In the genomic region with DNA sequence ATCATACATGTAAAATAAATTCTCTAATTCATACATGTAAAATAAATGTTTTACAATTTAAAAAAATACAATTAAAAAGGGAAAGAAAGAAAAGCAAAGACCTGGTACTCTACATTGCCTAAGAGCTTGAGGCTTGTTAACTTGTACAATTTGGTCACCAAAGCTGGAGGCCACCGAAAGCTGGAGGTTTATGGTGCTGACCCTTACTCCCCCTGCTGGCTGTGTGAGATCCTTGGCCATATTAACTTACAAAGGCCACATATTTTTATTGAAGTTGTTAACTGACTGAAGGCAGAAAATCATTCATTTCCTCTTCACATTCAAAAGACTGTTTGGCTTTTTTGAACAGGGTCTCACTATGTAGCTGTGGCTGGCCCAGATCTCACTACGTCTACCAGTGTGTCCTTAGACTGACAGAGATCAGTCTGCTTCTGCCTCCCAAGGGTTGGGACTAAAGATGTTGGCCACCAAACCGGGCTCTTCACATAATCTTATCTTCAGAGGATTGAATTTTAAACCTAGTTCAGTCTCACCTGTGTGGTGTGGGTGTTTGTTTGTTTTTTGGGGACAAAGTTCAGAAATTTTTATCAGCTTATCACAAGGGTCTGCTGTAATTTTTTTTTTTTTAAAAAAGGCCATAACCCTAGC, we compare ENCODE assay signal across 9 mouse cellular contexts. TPM values are rescaled to one million over a fixed set of nuclear protein-coding genes. Genes with fewer than 3 reads are reported as not detected.
DNase-seq lines count a peak whose midpoint lies in the region; ATAC-seq and TF ChIP-seq lines count a peak whose summit lies in the region.
"Had no signal": no experiment of that assay in that cellular context is flagged by ENCODE, and none has a peak within 500 bp of the region (broad histone marks: within the 10 kb centered on the region; RNA-seq: fewer than 3 reads in every experiment).

No protein-coding gene starts in this region.

- H3K9ac ChIP-seq in ES-Bruce4 (ENCODE audit: low read depth, poor library complexity, severe bottlenecking) = no peak overlapping the region
- H3K9ac ChIP-seq in liver, embryonic 14.5 days (replicated peaks) = peak overlapping the region; percentile 20

- peak; percentile 52 for DNase-seq in heart, postnatal 4 days
- no peak for DNase-seq in heart, postnatal 36 days
- peak; percentile 36 for DNase-seq in embryo, embryonic 9.5 days (ENCODE audit: extremely low spot score)
- peak; percentile 61 to 62 (median 62) for DNase-seq in liver, embryonic 14.5 days (ENCODE audit: low read depth in 3 of 3, low spot score in 3 of 3)
- DNase-seq in yolk sac, embryonic 10.5 days (ENCODE audit: low spot score) = peak; percentile 66
- no peak for DNase-seq in frontal cortex, postnatal 10 days (ENCODE audit: low spot score in 2 of 2)

- 27% methylated on average over 3 of the region's 3 CpGs for WGBS in liver, embryonic 14.5 days (ENCODE audit: insufficient replicate concordance)

- H3K27me3 ChIP-seq in ES-Bruce4 (ENCODE audit: control insufficient read depth, insufficient read depth, low read length, poor library complexity, severe bottlenecking) = no peaks in the 10 kb centered on the region
- H3K27me3 ChIP-seq in liver, embryonic 14.5 days (ENCODE audit: control insufficient read depth, insufficient read depth, low read length) = no peaks in the 10 kb centered on the region

- H3K27ac ChIP-seq in ES-Bruce4 (ENCODE audit: insufficient read depth, low read length) = no peak overlapping the region
- peak overlapping the region; percentile 62 for H3K27ac ChIP-seq in liver, embryonic 14.5 days
- H3K27ac ChIP-seq: macrophage had no signal

- intact Hi-C loops in heart, postnatal 36 days (cut with DNase I) = loop anchor here (5.0 kb wide), 2 partner anchors 34 to 99 kb away; no protein-coding TSS in a partner anchor

- no peaks in the 10 kb centered on the region for H3K36me3 ChIP-seq in ES-Bruce4 (ENCODE audit: control insufficient read depth, insufficient read depth, low read length, poor library complexity, severe bottlenecking)
- H3K36me3 ChIP-seq in liver, embryonic 14.5 days (replicated peaks; ENCODE audit: control insufficient read depth, insufficient read depth, low read depth) = peaks cover 5% of the 10 kb centered on the region; the same call in 1 of the 2 replicates

- no peak overlapping the region for H3K4me3 ChIP-seq in ES-Bruce4 (ENCODE audit: low read depth, low read length)
- H3K4me3 ChIP-seq in liver, embryonic 14.5 days (ENCODE audit: insufficient read depth in 1 of 2, low read depth in 2 of 2, low read length in 2 of 2) = no peak overlapping the region

- H3K4me1 ChIP-seq in ES-Bruce4 (ENCODE audit: control insufficient read depth, insufficient read depth, low read length) = no peaks in the 10 kb centered on the region
- peaks cover 14 to 40% of the 10 kb centered on the region in 2 experiments for H3K4me1 ChIP-seq in liver, embryonic 14.5 days (replicated peaks; ENCODE audit: control insufficient read depth in 2 of 2, insufficient read depth in 2 of 2, low read length in 1 of 2)

- TF ChIP-seq CTCF in ES-Bruce4 (IDR thresholded peaks at IDR 0.05; ENCODE audit: low read depth, low read length) = peak; percentile 61
- TF ChIP-seq CTCF in liver, embryonic 14.5 days (IDR thresholded peaks at IDR 0.05; ENCODE audit: low read depth) = peak; percentile 83

- peak; percentile 61; the same call in 1 of the 2 replicates for ATAC-seq in liver, embryonic 14.5 days (ENCODE audit: insufficient read depth)
- ATAC-seq in activated CD4-positive, CD25-positive, alpha-beta regulatory T cell, adult 4 months = no peak

- TF ChIP-seq POLR2A in ES-Bruce4 (IDR thresholded peaks at IDR 0.05; ENCODE audit: insufficient read depth, low read length) = no peak

- no peaks in the 10 kb centered on the region for H3K9me3 ChIP-seq in ES-Bruce4 (replicated peaks; ENCODE audit: control insufficient read depth, insufficient read depth, low read length, poor library complexity, severe bottlenecking)
- H3K9me3 ChIP-seq in liver, embryonic 14.5 days (ENCODE audit: control insufficient read depth, low read length) = no peaks in the 10 kb centered on the region

- H3K4me2 ChIP-seq in liver, embryonic 14.5 days (ENCODE audit: low read depth) = peak overlapping the region; percentile 41

- no peak for TF ChIP-seq EP300 in ES-Bruce4 (IDR thresholded peaks at IDR 0.05; ENCODE audit: insufficient read depth, low read depth, low read length)
- no peak for TF ChIP-seq EP300 in liver, embryonic 14.5 days (IDR thresholded peaks at IDR 0.05; ENCODE audit: low read depth)

RNA-seq across cellular contexts. Expression of gene Copz1, which starts 8.4 kb away (rescaled TPM):
- 10 to 100 TPM; 88.7 to 91.2 TPM for total RNA-seq in heart, postnatal 4 days (2021)
- 10 to 100 TPM; 56.6 to 56.9 TPM for total RNA-seq in heart, postnatal 36 days (2021)
- polyA plus RNA-seq in ES-Bruce4 (2011; ENCODE audit: insufficient read depth, insufficient read length, low read depth, missing spikeins) = 140 and 145 TPM in 2 replicates
- 118 and 133 TPM in 2 replicates for polyA plus RNA-seq in liver, embryonic 14.5 days (2012; rRNA removed)
- 205 and 219 TPM in 2 replicates for polyA plus RNA-seq in liver, embryonic 14.5 days (2014; fragmentation: Nextera tagmentation; extraction: Ambion mirVana)
- 100 to 1,000 TPM; 231 to 266 TPM for polyA plus RNA-seq in activated CD4-positive, CD25-positive, alpha-beta regulatory T cell, adult 4 months (2017; shearing (Covaris generic))

RNA-seq across cellular contexts. Expression of gene Nfe2, which starts 22.7 kb away (rescaled TPM):
- total RNA-seq in heart, postnatal 4 days (2021) = 1 to 10 TPM; 1.0 to 1.1 TPM
- under 1 TPM; 0.67 to 0.73 TPM for total RNA-seq in heart, postnatal 36 days (2021)
- polyA plus RNA-seq in ES-Bruce4 (2011; ENCODE audit: insufficient read depth, insufficient read length, low read depth, missing spikeins) = not detected in 2 replicates
- 178 and 222 TPM in 2 replicates for polyA plus RNA-seq in liver, embryonic 14.5 days (2012; rRNA removed)
- 175 and 184 TPM in 2 replicates for polyA plus RNA-seq in liver, embryonic 14.5 days (2014; fragmentation: Nextera tagmentation; extraction: Ambion mirVana)
- polyA plus RNA-seq in activated CD4-positive, CD25-positive, alpha-beta regulatory T cell, adult 4 months (2017; shearing (Covaris generic)) = 1 to 10 TPM; 1.2 TPM

RNA-seq across cellular contexts. Expression of gene Gpr84, which starts 29.5 kb away (rescaled TPM):
- not detected for total RNA-seq in heart, postnatal 4 days (2021)
- total RNA-seq in heart, postnatal 36 days (2021) = not detected
- polyA plus RNA-seq in ES-Bruce4 (2011; ENCODE audit: insufficient read depth, insufficient read length, low read depth, missing spikeins) = not detected in 2 replicates
- polyA plus RNA-seq in liver, embryonic 14.5 days (2012; rRNA removed) = 0.17 and 0.20 TPM in 2 replicates
- 0.18 and 0.32 TPM in 2 replicates for polyA plus RNA-seq in liver, embryonic 14.5 days (2014; fragmentation: Nextera tagmentation; extraction: Ambion mirVana)
- polyA plus RNA-seq in activated CD4-positive, CD25-positive, alpha-beta regulatory T cell, adult 4 months (2017; shearing (Covaris generic)) = not detected

RNA-seq across cellular contexts. Expression of gene Hnrnpa1, which starts 40.7 kb away (rescaled TPM):
- total RNA-seq in heart, postnatal 4 days (2021) = 100 to 1,000 TPM; 408 to 415 TPM
- 100 to 1,000 TPM; 140 to 154 TPM for total RNA-seq in heart, postnatal 36 days (2021)
- 1,629 and 1,787 TPM in 2 replicates for polyA plus RNA-seq in ES-Bruce4 (2011; ENCODE audit: insufficient read depth, insufficient read length, low read depth, missing spikeins)
- polyA plus RNA-seq in liver, embryonic 14.5 days (2012; rRNA removed) = 329 and 510 TPM in 2 replicates
- 240 and 270 TPM in 2 replicates for polyA plus RNA-seq in liver, embryonic 14.5 days (2014; fragmentation: Nextera tagmentation; extraction: Ambion mirVana)
- 100 to 1,000 TPM; 335 to 345 TPM for polyA plus RNA-seq in activated CD4-positive, CD25-positive, alpha-beta regulatory T cell, adult 4 months (2017; shearing (Covaris generic))

RNA-seq across cellular contexts. Expression of gene Cbx5, which starts 41.3 kb away (rescaled TPM):
- total RNA-seq in heart, postnatal 4 days (2021) = 100 to 1,000 TPM; 146 TPM
- 10 to 100 TPM; 54.2 to 58.7 TPM for total RNA-seq in heart, postnatal 36 days (2021)
- polyA plus RNA-seq in ES-Bruce4 (2011; ENCODE audit: insufficient read depth, insufficient read length, low read depth, missing spikeins) = 317 and 328 TPM in 2 replicates
- polyA plus RNA-seq in liver, embryonic 14.5 days (2012; rRNA removed) = 27.8 and 32.4 TPM in 2 replicates
- polyA plus RNA-seq in liver, embryonic 14.5 days (2014; fragmentation: Nextera tagmentation; extraction: Ambion mirVana) = 54.4 and 57.1 TPM in 2 replicates
- 10 to 100 TPM; 30.9 to 34.2 TPM for polyA plus RNA-seq in activated CD4-positive, CD25-positive, alpha-beta regulatory T cell, adult 4 months (2017; shearing (Covaris generic))

Comparison
In these comparisons a context has a peak if more than half of its experiments do, and no peak if none do; other contexts are left out.
1. DNase-seq: peak in heart, postnatal 4 days (single experiment), embryo, embryonic 9.5 days (single experiment), liver, embryonic 14.5 days (3 of 3) and yolk sac, embryonic 10.5 days (single experiment); none in heart, postnatal 36 days (0 of 2) and frontal cortex, postnatal 10 days (0 of 2).
2. RNA of gene Nfe2, which starts 22.7 kb away (polyA plus RNA-seq): 175 to 222 TPM in liver, embryonic 14.5 days; 1.2 TPM in activated CD4-positive, CD25-positive, alpha-beta regulatory T cell, adult 4 months and not detected in ES-Bruce4; every median in the first group is over 10 times any median in the second.